Mouse (Mus musculus) cerebellum, adult 2 months (tissue): Measurements from ENCODE around the gene Tenm3.

Source experiments
- CTCF ChIP-seq: fragments of 200-500 bp; IDR thresholded peaks from 2 replicates; pipeline ENCODE4 v1.5.1; 2011; ENCODE audit warnings: low read depth, mild to moderate bottlenecking, control low read depth, low read length, moderate library complexity, borderline replicate concordance; ENCODE audit not compliant: insufficient read depth
- POLR2A ChIP-seq: fragments of 200-500 bp; IDR thresholded peaks from 2 replicates; pipeline ENCODE4 v1.6.1; 2011; ENCODE audit warnings: low read length, control low read depth, borderline replicate concordance; ENCODE audit not compliant: insufficient read depth

DNA sequence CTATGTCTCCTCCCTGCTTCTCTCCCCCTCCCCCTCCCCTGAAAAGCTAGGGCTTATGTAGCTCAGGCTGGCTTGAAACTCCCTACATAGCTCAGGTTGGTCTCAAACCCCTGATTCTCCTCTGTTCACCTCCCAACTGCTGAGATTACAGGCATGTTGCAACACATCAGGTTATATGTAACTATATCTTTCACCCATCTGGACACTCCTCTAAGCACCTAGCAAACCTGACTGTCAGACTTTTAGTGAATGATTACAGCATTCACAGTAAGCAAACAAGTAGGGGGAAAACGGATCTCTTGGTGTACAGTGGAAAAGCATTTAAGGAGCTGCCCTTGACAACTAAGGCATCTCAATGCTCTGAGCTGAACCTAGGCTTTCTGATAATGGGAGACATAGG is 366.9 kb downstream of the Tenm3 start:
- TF ChIP-seq CTCF: no peak
- no peak for TF ChIP-seq POLR2A
